Mouse (Mus musculus): ENCODE data around the gene Clec2g. TPM values are rescaled to one million over a fixed set of nuclear protein-coding genes. Genes with fewer than 3 reads are reported as not detected.

Clec2g gene
- polyA plus RNA-seq, 1 experiment, result not detected

DNA sequence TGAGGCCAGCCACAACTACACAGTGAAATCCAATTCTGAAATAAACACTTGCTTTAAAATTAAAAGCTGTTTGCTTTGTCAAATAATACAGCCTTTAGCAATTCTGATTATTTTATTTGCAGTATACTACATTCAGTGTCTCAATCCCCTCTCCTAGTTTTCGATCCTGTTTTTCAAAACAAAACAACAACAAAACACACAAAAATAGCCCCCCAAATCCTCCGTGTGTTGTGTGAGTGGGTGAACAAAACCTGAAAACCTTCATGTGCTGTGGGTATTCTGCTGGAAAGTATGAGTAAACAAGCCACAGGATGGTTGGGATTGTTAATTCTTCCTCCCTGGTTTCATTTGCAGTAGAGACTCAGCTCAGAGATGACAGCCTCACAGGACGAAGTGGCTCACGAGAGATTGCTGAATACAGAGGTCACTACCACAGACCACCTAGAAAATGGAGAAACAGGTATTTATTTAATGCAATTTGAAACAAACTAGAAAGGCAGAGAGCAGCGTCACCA, 79.6 kb downstream of the Clec2g start:
- Histone ChIP-seq H3K4me1 (no peaks in the 10 kb centered on the region; the same call in 1 of the 2 replicates), H3K27me3 (replicated peaks) (no peaks in the 10 kb centered on the region), H3K9me3 (no peaks in the 10 kb centered on the region), H3K36me3 (replicated peaks; ENCODE audit: low read length) (no peaks in the 10 kb centered on the region), H3K4me3 (replicated peaks) (no peak overlapping the region)
- TF ChIP-seq FLI1 (IDR thresholded peaks at IDR 0.05; ENCODE audit: low read length) (no peak), GATA1 (IDR thresholded peaks at IDR 0.05; ENCODE audit: borderline replicate concordance, low read length) (no peak)

DNA sequence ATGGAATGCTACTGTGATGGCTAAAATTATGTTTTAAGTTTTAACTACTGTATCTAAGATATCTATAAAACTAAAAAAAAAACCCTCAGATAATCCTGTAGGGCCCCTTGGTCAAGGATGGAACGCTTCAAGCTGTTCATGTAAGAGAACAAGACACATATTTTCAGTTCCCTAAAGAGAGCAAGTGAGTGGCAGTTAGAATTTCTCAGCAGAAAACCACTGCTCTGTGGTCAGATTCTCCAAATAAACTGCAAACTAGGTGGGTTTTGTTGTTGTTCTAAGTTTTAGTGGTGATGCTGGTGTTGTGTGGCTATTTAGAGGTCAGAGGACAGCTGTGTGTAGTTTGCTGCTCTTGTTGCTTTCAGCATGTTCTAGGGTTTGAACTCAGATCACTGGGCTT, 80.2 kb downstream of the Clec2g start:
- H3K4me3 ChIP-seq (replicated peaks), result no peak overlapping the region
- no peak for TF ChIP-seq FLI1 (IDR thresholded peaks at IDR 0.05; ENCODE audit: low read length)
- TF ChIP-seq GATA1 (IDR thresholded peaks at IDR 0.05; ENCODE audit: borderline replicate concordance, low read length), result no peak
- H3K36me3 ChIP-seq (replicated peaks; ENCODE audit: low read length), result no peaks in the 10 kb centered on the region
- H3K27me3 ChIP-seq (replicated peaks), result no peaks in the 10 kb centered on the region
- H3K9me3 ChIP-seq, result no peaks in the 10 kb centered on the region
- H3K4me1 ChIP-seq, result no peaks in the 10 kb centered on the region; the same call in 1 of the 2 replicates

DNA sequence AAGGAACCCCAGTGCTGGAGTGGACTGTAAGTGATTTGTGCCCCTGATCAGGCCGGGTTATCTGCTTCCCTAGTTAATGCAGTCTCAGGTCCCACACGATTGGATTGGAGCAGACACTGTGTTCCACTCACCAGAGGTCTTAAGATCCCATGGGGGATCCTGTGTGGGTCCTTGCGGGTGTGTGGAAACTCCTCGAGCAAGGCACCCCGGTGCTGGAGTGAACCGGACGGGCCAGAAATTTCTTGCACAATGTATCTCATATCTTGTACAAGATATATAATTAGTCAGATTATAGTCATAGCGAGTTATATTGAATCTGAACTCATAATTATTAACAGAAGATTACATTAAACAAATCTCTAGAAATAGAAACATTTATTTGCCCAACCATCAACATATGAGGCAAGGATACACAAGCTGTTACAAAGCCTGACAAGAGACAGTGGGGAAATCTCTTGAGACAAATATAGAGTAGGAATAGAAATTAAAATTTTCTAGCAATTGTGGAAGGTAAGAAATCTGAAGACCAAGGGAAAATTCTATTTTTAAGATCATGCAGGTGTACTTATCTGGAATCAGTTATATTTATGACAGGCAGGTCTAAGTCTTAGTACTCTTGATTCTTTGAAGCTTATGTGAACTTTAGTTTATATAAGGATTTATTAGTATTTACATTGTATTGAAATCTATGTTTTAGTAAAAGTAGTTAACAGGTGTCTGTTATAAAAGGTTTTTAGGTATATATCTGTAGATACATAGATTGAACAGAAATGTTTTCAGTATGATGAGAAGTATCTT, 93.5 kb downstream of the Clec2g start:
- Histone ChIP-seq H3K36me3 (replicated peaks; ENCODE audit: low read length) (no peaks in the 10 kb centered on the region), H3K27me3 (replicated peaks) (no peaks in the 10 kb centered on the region), H3K4me3 (replicated peaks) (no peak overlapping the region), H3K9me3 (no peaks in the 10 kb centered on the region), H3K4me1 (peaks cover 8% of the 10 kb centered on the region)
- TF ChIP-seq FLI1 (IDR thresholded peaks at IDR 0.05; ENCODE audit: low read length) (no peak), GATA1 (IDR thresholded peaks at IDR 0.05; ENCODE audit: borderline replicate concordance, low read length) (no peak)

DNA sequence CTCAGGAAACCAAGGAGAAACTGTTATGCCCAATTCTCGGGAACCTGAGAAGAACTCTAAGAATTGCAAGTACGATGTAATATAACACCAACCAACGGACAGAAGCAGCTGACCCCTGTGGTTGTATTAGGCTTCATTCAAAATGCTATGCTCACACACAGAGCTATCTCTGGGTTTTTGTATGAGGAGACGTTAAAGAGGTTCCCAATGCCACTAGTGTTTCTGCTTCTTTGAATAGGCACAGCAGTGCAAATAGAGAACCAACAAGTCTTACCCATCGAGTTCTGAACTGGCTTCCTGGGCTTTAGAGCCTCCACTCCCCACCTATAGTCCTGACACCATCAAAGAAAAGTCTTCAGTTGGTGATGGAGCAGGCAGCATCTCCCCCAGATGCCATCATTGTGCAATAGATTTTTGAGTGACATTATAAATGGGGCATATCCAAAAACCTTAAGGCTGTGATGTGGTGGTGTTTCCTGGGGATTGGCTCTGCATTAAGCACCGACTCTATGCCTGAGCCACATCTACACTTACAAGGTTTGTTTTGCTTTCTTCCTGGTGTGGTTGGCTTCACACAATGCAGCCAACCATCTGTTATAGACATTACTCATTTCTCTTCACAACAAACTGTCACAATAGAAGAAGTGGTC, 96.1 kb downstream of the Clec2g start:
- no peak for TF ChIP-seq FLI1 (IDR thresholded peaks at IDR 0.05; ENCODE audit: low read length)
- no peak for TF ChIP-seq GATA1 (IDR thresholded peaks at IDR 0.05; ENCODE audit: borderline replicate concordance, low read length)
- H3K36me3 ChIP-seq (replicated peaks; ENCODE audit: low read length), result no peaks in the 10 kb centered on the region
- H3K27me3 ChIP-seq (replicated peaks), result no peaks in the 10 kb centered on the region
- peaks cover 23% of the 10 kb centered on the region for H3K4me1 ChIP-seq
- no peak overlapping the region for H3K4me3 ChIP-seq (replicated peaks)
- H3K9me3 ChIP-seq, result no peaks in the 10 kb centered on the region

DNA sequence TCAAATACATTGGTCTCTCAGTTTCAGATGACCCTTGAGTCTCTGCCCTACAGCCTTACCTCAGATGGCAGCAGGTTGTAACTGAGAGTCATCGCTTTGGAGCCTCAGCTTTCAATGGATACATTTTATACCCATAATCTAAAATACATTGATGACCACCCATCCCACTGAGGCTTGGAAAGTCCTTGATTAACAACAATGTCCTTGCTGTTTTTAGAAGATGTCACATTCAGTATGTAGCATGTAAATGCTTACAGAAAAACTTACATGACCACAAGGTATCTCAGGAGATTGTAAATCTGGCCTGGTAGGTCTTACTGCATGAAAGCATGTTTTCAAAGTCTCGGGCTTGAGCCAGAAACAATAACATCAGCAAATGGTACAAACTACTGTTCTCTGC, 96.8 kb downstream of the Clec2g start:
- no peaks in the 10 kb centered on the region for H3K36me3 ChIP-seq (replicated peaks; ENCODE audit: low read length)
- TF ChIP-seq GATA1 (IDR thresholded peaks at IDR 0.05; ENCODE audit: borderline replicate concordance, low read length) (no peak), FLI1 (IDR thresholded peaks at IDR 0.05; ENCODE audit: low read length) (no peak)
- H3K4me3 ChIP-seq (replicated peaks), result no peak overlapping the region
- H3K4me1 ChIP-seq, result peaks cover 28% of the 10 kb centered on the region
- no peaks in the 10 kb centered on the region for H3K27me3 ChIP-seq (replicated peaks)
- no peaks in the 10 kb centered on the region for H3K9me3 ChIP-seq

DNA sequence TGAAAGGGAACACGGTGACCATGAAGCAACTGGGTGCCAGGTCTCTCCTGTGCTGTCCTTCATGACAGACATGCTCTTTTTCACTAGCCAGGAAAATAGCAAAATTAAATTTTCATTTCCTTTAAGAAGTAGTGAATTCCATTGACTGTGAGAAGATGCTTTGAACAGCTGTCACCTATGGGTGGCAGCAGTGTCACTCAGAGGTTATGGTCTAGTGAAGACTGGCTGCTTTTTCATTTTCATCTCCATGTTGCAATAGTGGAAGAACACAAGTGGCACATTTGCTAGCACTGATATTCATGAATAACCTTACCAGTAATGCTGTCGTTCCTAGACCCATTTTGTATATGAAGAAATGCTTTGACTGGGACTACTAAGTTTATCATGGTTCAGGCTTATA, 99.2 kb downstream of the Clec2g start:
- H3K4me1 ChIP-seq, result peaks cover 53% of the 10 kb centered on the region
- no peaks in the 10 kb centered on the region for H3K9me3 ChIP-seq
- H3K36me3 ChIP-seq (replicated peaks; ENCODE audit: low read length), result no peaks in the 10 kb centered on the region
- no peak for TF ChIP-seq FLI1 (IDR thresholded peaks at IDR 0.05; ENCODE audit: low read length)
- no peak for TF ChIP-seq GATA1 (IDR thresholded peaks at IDR 0.05; ENCODE audit: borderline replicate concordance, low read length)
- H3K27me3 ChIP-seq (replicated peaks), result no peaks in the 10 kb centered on the region
- no peak overlapping the region for H3K4me3 ChIP-seq (replicated peaks)

Other genes with a start within 250 kb of the Clec2g start
- not detected in 2 replicates for gene Klrb1, start 211.3 kb upstream of the Clec2g start, polyA plus RNA-seq (2012; ENCODE audit: insufficient read depth, low replicate concordance)
- gene Klrb1c, start 145.2 kb upstream of the Clec2g start, polyA plus RNA-seq (2012; ENCODE audit: insufficient read depth, low replicate concordance), result not detected in 2 replicates
- gene Gm44511, start 108.1 kb upstream of the Clec2g start, polyA plus RNA-seq (2012; ENCODE audit: insufficient read depth, low replicate concordance), result not detected in 2 replicates
- not detected in 2 replicates for gene Klrb1b, start 108.0 kb upstream of the Clec2g start, polyA plus RNA-seq (2012; ENCODE audit: insufficient read depth, low replicate concordance)
- not detected in 2 replicates for gene Clec2i, start 46.8 kb upstream of the Clec2g start, polyA plus RNA-seq (2012; ENCODE audit: insufficient read depth, low replicate concordance)
- 0.43 TPM in 1 of 2 replicates, not detected in the other for gene BC035044, start 43.3 kb upstream of the Clec2g start, polyA plus RNA-seq (2012; ENCODE audit: insufficient read depth, low replicate concordance)
- not detected in 2 replicates for gene Klrb1f, start 111.5 kb downstream of the Clec2g start, polyA plus RNA-seq (2012; ENCODE audit: insufficient read depth, low replicate concordance)
- not detected in 2 replicates for gene Clec2e, start 166.5 kb downstream of the Clec2g start, polyA plus RNA-seq (2012; ENCODE audit: insufficient read depth, low replicate concordance)
- gene Clec2d, start 246.2 kb downstream of the Clec2g start, polyA plus RNA-seq (2012; ENCODE audit: insufficient read depth, low replicate concordance), result 1.2 TPM in 1 of 2 replicates, not detected in the other

Measured in megakaryocyte, embryonic 14.5 days (primary cell).